Comparison of ENCODE assay signal across 18 mouse cellular contexts in the genomic region with DNA sequence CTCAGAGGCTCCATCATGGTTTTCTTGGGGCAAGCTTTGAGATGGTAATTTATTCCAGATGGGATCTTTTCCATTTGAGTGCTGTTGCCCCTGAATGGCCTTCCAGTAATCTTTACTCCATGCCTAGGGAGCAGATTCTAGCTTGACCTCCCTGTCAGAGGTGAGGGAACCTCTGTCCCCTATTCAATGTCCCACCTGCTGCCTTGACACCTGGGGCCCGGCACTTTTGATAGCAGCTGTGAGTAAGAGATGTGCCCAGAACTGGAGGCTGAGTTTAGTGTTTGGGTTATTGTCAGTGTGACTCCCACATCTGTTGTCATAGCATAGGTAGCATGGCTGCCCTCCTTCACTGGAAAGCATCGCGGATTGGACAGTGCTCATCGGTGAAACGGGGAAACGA. TPM values are rescaled to one million over a fixed set of nuclear protein-coding genes. Genes with fewer than 3 reads are reported as not detected.
"Had no signal": no experiment of that assay in that cellular context is flagged by ENCODE, and none has a peak within 500 bp of the region (broad histone marks: within the 10 kb centered on the region; RNA-seq: fewer than 3 reads in every experiment).

No protein-coding gene starts in this region.

- H3K9me3 ChIP-seq: limb, embryonic 15.5 days; liver, embryonic 12.5 days; midbrain, embryonic 15.5 days; neural tube, embryonic 12.5 days had no signal

- H3K4me1 ChIP-seq: liver, embryonic 12.5 days; megakaryocyte, embryonic 14.5 days had no signal

- H3K27me3 ChIP-seq: limb, embryonic 15.5 days; midbrain, embryonic 15.5 days; neural tube, embryonic 12.5 days had no signal

- H3K36me3 ChIP-seq: limb, embryonic 15.5 days; liver, embryonic 12.5 days; midbrain, embryonic 15.5 days; neural tube, embryonic 12.5 days had no signal

- H3K27ac ChIP-seq: layer of hippocampus, adult 2 months; liver, embryonic 12.5 days; macrophage; midbrain, embryonic 15.5 days; neural tube, embryonic 12.5 days had no signal

- DNase-seq: kidney, postnatal 10 days; kidney, postnatal 4 days; left cerebral cortex, postnatal 4 days; lung, embryonic 14.5 days; lung, postnatal 14 days; retina, postnatal 1 day; right cerebral cortex, postnatal 4 days; spleen, adult 18-20 months; thymus, postnatal 4 days had no signal

- H3K4me3 ChIP-seq: layer of hippocampus, adult 2 months; limb, embryonic 15.5 days; liver, embryonic 12.5 days; megakaryocyte, embryonic 14.5 days; midbrain, embryonic 15.5 days; neural tube, embryonic 12.5 days had no signal

RNA-seq across cellular contexts. Expression of gene H2afy2, which starts 47.8 kb away (rescaled TPM):
- total RNA-seq: monocyte, adult 5-6 weeks; neutrophil, adult 5-6 weeks had no signal
